8 mouse cellular contexts compared by ENCODE assay signal in genomic region chr4:148743414-148743844, GRCm38 (mm10).
DNase-seq lines count a peak whose midpoint lies in the region; ATAC-seq and TF ChIP-seq lines count a peak whose summit lies in the region.

No protein-coding gene starts in this region.

- H3K4me3 ChIP-seq in heart, embryonic 12.5 days, result peak overlapping the region; percentile 64; the same call in 1 of the 2 replicates
- H3K4me3 ChIP-seq in ES-Bruce4 (ENCODE audit: low read depth, low read length), result peak overlapping the region; percentile 77
- peak overlapping the region; percentile 35 for H3K4me3 ChIP-seq in forebrain, embryonic 14.5 days (ENCODE audit: low read depth, low read length)
- no peak overlapping the region for H3K4me3 ChIP-seq in midbrain, embryonic 11.5 days (ENCODE audit: low read depth, low read length)

- H3K27ac ChIP-seq in heart, embryonic 12.5 days (ENCODE audit: poor library complexity, severe bottlenecking), result no peak overlapping the region
- H3K27ac ChIP-seq in ES-Bruce4 (ENCODE audit: insufficient read depth, low read length), result peak overlapping the region; percentile 83
- H3K27ac ChIP-seq in forebrain, embryonic 14.5 days (ENCODE audit: low read depth, low read length), result no peak overlapping the region
- H3K27ac ChIP-seq in midbrain, embryonic 11.5 days (ENCODE audit: low read depth, low read length), result no peak overlapping the region

- H3K36me3 ChIP-seq in heart, embryonic 12.5 days, result no peaks in the 10 kb centered on the region
- no peaks in the 10 kb centered on the region for H3K36me3 ChIP-seq in ES-Bruce4 (ENCODE audit: control insufficient read depth, insufficient read depth, low read length, poor library complexity, severe bottlenecking)
- H3K36me3 ChIP-seq in forebrain, embryonic 14.5 days (ENCODE audit: control insufficient read depth, insufficient read depth, low read length), result no peaks in the 10 kb centered on the region
- no peaks in the 10 kb centered on the region for H3K36me3 ChIP-seq in midbrain, embryonic 11.5 days (ENCODE audit: control insufficient read depth, insufficient read depth, low read length)

- no peak for TF ChIP-seq POLR2A in ES-Bruce4 (IDR thresholded peaks at IDR 0.05; ENCODE audit: insufficient read depth, low read length)

- no peak for DNase-seq in heart, adult 8-10 months (ENCODE audit: low spot score)
- no peak for DNase-seq in forebrain, embryonic 14.5 days (ENCODE audit: low spot score)
- peak; percentile 90 for DNase-seq in midbrain, embryonic 11.5 days (ENCODE audit: low spot score, missing footprints)
- no peak for DNase-seq in adrenal gland, adult 18-20 months (ENCODE audit: low spot score in 2 of 2)
- no peak for DNase-seq in thymus, postnatal 25 days
- no peak for DNase-seq in layer of hippocampus, postnatal 14 days (ENCODE audit: low spot score in 2 of 2)

- H3K9ac ChIP-seq in heart, embryonic 12.5 days, result peak overlapping the region; percentile 83
- H3K9ac ChIP-seq in ES-Bruce4 (ENCODE audit: low read depth, poor library complexity, severe bottlenecking), result peak overlapping the region; percentile 90
- H3K9ac ChIP-seq in forebrain, embryonic 14.5 days (ENCODE audit: low read length), result no peak overlapping the region
- no peak overlapping the region for H3K9ac ChIP-seq in midbrain, embryonic 11.5 days (ENCODE audit: low read length)

- peak; percentile 75; the same call in 1 of the 2 replicates for TF ChIP-seq EP300 in ES-Bruce4 (IDR thresholded peaks at IDR 0.05; ENCODE audit: insufficient read depth, low read depth, low read length)

- H3K27me3 ChIP-seq in heart, embryonic 12.5 days (replicated peaks), result peaks cover 6% of the 10 kb centered on the region
- H3K27me3 ChIP-seq in ES-Bruce4 (ENCODE audit: control insufficient read depth, insufficient read depth, low read length, poor library complexity, severe bottlenecking), result no peaks in the 10 kb centered on the region
- H3K27me3 ChIP-seq in forebrain, embryonic 14.5 days (replicated peaks; ENCODE audit: control insufficient read depth, insufficient read depth, low read length), result peaks cover 10% of the 10 kb centered on the region; the same call in 1 of the 2 replicates
- peaks cover 22% of the 10 kb centered on the region; the same call in 1 of the 2 replicates for H3K27me3 ChIP-seq in midbrain, embryonic 11.5 days (ENCODE audit: control insufficient read depth, insufficient read depth, low read length)

- H3K4me1 ChIP-seq in heart, embryonic 12.5 days (replicated peaks), result peaks cover 61% of the 10 kb centered on the region
- H3K4me1 ChIP-seq in ES-Bruce4 (ENCODE audit: control insufficient read depth, insufficient read depth, low read length), result no peaks in the 10 kb centered on the region
- peaks cover 4% of the 10 kb centered on the region; the same call in 1 of the 2 replicates for H3K4me1 ChIP-seq in forebrain, embryonic 14.5 days (ENCODE audit: control insufficient read depth, insufficient read depth, low read length)
- H3K4me1 ChIP-seq in midbrain, embryonic 11.5 days (ENCODE audit: control insufficient read depth, insufficient read depth, low read length), result peaks cover 6% of the 10 kb centered on the region; the same call in 1 of the 2 replicates

- H3K9me3 ChIP-seq in heart, embryonic 12.5 days (replicated peaks), result no peaks in the 10 kb centered on the region
- H3K9me3 ChIP-seq in ES-Bruce4 (replicated peaks; ENCODE audit: control insufficient read depth, insufficient read depth, low read length, poor library complexity, severe bottlenecking), result no peaks in the 10 kb centered on the region
- H3K9me3 ChIP-seq in forebrain, embryonic 14.5 days (replicated peaks; ENCODE audit: control insufficient read depth, low read length), result no peaks in the 10 kb centered on the region
- H3K9me3 ChIP-seq in midbrain, embryonic 11.5 days (ENCODE audit: control insufficient read depth, low read length), result no peaks in the 10 kb centered on the region

- no peak for TF ChIP-seq CTCF in ES-Bruce4 (IDR thresholded peaks at IDR 0.05; ENCODE audit: low read depth, low read length)

- no peak for ATAC-seq in heart, embryonic 12.5 days (ENCODE audit: insufficient number of reproducible peaks, low FRiP score)
- 0 out of 2 replicates have a peak, but pooled peaks have one; percentile 13 for ATAC-seq in forebrain, embryonic 14.5 days
- ATAC-seq in midbrain, embryonic 11.5 days (ENCODE audit: low FRiP score), result peak; percentile 8; the same call in 1 of the 2 replicates

- 20% methylated on average over 11 of the region's 11 CpGs for WGBS in heart, embryonic 12.5 days
- WGBS in forebrain, embryonic 14.5 days, result 10% methylated on average over 11 of the region's 11 CpGs
- 18% methylated on average over 11 of the region's 11 CpGs for WGBS in midbrain, embryonic 11.5 days

- peak overlapping the region; percentile 96 for H3K4me2 ChIP-seq in heart, embryonic 12.5 days
- H3K4me2 ChIP-seq in forebrain, embryonic 14.5 days (ENCODE audit: low read length), result peak overlapping the region; percentile 83; the same call in 1 of the 2 replicates
- no peak overlapping the region for H3K4me2 ChIP-seq in midbrain, embryonic 11.5 days

Comparison
In these comparisons a context has a peak if more than half of its experiments do, and no peak if none do; other contexts are left out.
1. H3K9ac ChIP-seq: peak in heart, embryonic 12.5 days (single experiment) and ES-Bruce4 (single experiment); none in forebrain, embryonic 14.5 days (single experiment) and midbrain, embryonic 11.5 days (single experiment).